Mouse (Mus musculus) MEL (cell line): ENCODE measurements around the gene Myo15b. TPM values are rescaled to one million over a fixed set of nuclear protein-coding genes. Genes with fewer than 3 reads are reported as not detected.

Experiments
- DNase-seq: peaks from one replicate; pipeline ENCODE4 v3.0.0; 2011; ENCODE audit warnings: low read depth, low spot score
- H3K27ac ChIP-seq: 2 replicates; pipeline ENCODE4 v1.5.1; 2012; ENCODE audit warnings: low read depth, mild to moderate bottlenecking, control low read depth, low read length, moderate library complexity; ENCODE audit not compliant: control insufficient read depth
- H3K27me3 ChIP-seq, 2 experiments: fragments of 150-350 bp in 1 of 2; sonication (generic) in 1 of 2; 2 replicates each; pipeline ENCODE4 v1.6.1; 2012; ENCODE audit warnings: low read length in 2 of 2, mild to moderate bottlenecking in 2 of 2, improper control_type of control experiment in 1 of 2, moderate library complexity in 1 of 2; ENCODE audit not compliant: insufficient read depth in 2 of 2, control insufficient read depth in 1 of 2
- H3K36me3 ChIP-seq, 2 experiments: 2 replicates each; pipeline ENCODE4 v1.6.1; 2012 to 2014; ENCODE audit warnings: low read length in 2 of 2, improper control_type of control experiment in 1 of 2, inconsistent platforms in 1 of 2, mild to moderate bottlenecking in 1 of 2; ENCODE audit not compliant: insufficient read depth in 2 of 2, control insufficient read depth in 1 of 2
- H3K4me1 ChIP-seq, 2 experiments: fragments of 150-350 bp in 1 of 2; sonication (generic) in 1 of 2; 2 replicates each; pipeline ENCODE4 v1.6.1; 2012; ENCODE audit warnings: low read length in 2 of 2, improper control_type of control experiment in 1 of 2, mild to moderate bottlenecking in 1 of 2; ENCODE audit not compliant: insufficient read depth in 2 of 2, control insufficient read depth in 1 of 2
- H3K4me3 ChIP-seq, 2 experiments: fragments of 150-350 bp in 1 of 2; sonication (generic) in 1 of 2; 2 replicates each; pipeline ENCODE4 v1.5.1; 2012; ENCODE audit warnings: low read depth in 2 of 2, low read length in 2 of 2, mild to moderate bottlenecking in 2 of 2, moderate library complexity in 2 of 2, control low read depth in 1 of 2, improper control_type of control experiment in 1 of 2; ENCODE audit not compliant: control insufficient read depth in 1 of 2, insufficient read depth in 1 of 2
- H3K79me2 ChIP-seq: 2 replicates; pipeline ENCODE4 v1.6.1; 2012; ENCODE audit warnings: mild to moderate bottlenecking, low read length, moderate library complexity; ENCODE audit not compliant: control insufficient read depth, poor library complexity, insufficient read depth
- H3K9ac ChIP-seq: 2 replicates; pipeline ENCODE4 v1.6.1; 2012; ENCODE audit warnings: low read depth, mild to moderate bottlenecking, control low read depth, low read length, moderate library complexity; ENCODE audit not compliant: control insufficient read depth, poor library complexity, severe bottlenecking
- H3K9me3 ChIP-seq: fragments of 150-350 bp; sonication (generic); replicated peaks from 2 replicates; pipeline ENCODE4 v1.6.1; 2012; ENCODE audit warnings: mild to moderate bottlenecking, low read length, improper control_type of control experiment, moderate library complexity; ENCODE audit not compliant: insufficient read depth
- CHD1 ChIP-seq: IDR thresholded peaks from 2 replicates; pipeline ENCODE4 v1.6.1; 2012; ENCODE audit warnings: low read depth, mild to moderate bottlenecking, inconsistent platforms, low read length, improper control_type of control experiment
- CTCF ChIP-seq, 3 experiments: IDR thresholded peaks in 2 of 3; conservative IDR thresholded peaks in 1 of 3; 2 replicates each; pipeline ENCODE4 v1.5.1; 2011 to 2012; ENCODE audit warnings: low read length in 3 of 3, low read depth in 2 of 3, mild to moderate bottlenecking in 2 of 3, improper control_type of control experiment in 1 of 3, inconsistent platforms in 1 of 3, mixed read lengths in 1 of 3, moderate library complexity in 1 of 3; ENCODE audit not compliant: control insufficient read depth in 1 of 3, insufficient read depth in 1 of 3, poor library complexity in 1 of 3, severe bottlenecking in 1 of 3
- E2F4 ChIP-seq: IDR thresholded peaks from 2 replicates; pipeline ENCODE4 v1.6.1; 2011; ENCODE audit warnings: low read depth, low read length, improper control_type of control experiment, borderline replicate concordance
- ELF1 ChIP-seq: IDR thresholded peaks from 2 replicates; pipeline ENCODE4 v1.6.1; 2014; ENCODE audit warnings: low read depth, mild to moderate bottlenecking, inconsistent platforms, low read length, improper control_type of control experiment, moderate library complexity
- EP300 ChIP-seq, 2 experiments: IDR thresholded peaks; 2 replicates each; pipeline ENCODE4 v1.6.1; 2011; ENCODE audit warnings: improper control_type of control experiment in 2 of 2, low read length in 2 of 2, low read depth in 1 of 2, mild to moderate bottlenecking in 1 of 2
- ETS1 ChIP-seq: IDR thresholded peaks from 2 replicates; pipeline ENCODE4 v1.6.1; 2012; ENCODE audit warnings: low read depth, mild to moderate bottlenecking, inconsistent platforms, low read length, improper control_type of control experiment, moderate library complexity
- GABPA ChIP-seq: IDR thresholded peaks from 2 replicates; pipeline ENCODE4 v1.6.1; 2012; ENCODE audit warnings: low read depth, mild to moderate bottlenecking, inconsistent platforms, low read length, improper control_type of control experiment, moderate library complexity
- GATA1 ChIP-seq: IDR thresholded peaks from 2 replicates; pipeline ENCODE4 v1.6.1; 2011; ENCODE audit warnings: low read depth, low read length, improper control_type of control experiment
- HCFC1 ChIP-seq: IDR thresholded peaks from 2 replicates; pipeline ENCODE4 v1.6.1; 2012; ENCODE audit warnings: low read depth, mild to moderate bottlenecking, inconsistent platforms, low read length, improper control_type of control experiment, moderate library complexity
- JUND ChIP-seq: IDR thresholded peaks from 2 replicates; pipeline ENCODE4 v1.6.1; 2011; ENCODE audit warnings: low read depth, mild to moderate bottlenecking, improper control_type of control experiment, low read length
- MAX ChIP-seq: IDR thresholded peaks from 2 replicates; pipeline ENCODE4 v1.6.1; 2011; ENCODE audit warnings: low read length, improper control_type of control experiment
- MEF2A ChIP-seq: IDR thresholded peaks from 2 replicates; pipeline ENCODE4 v1.6.1; 2014; ENCODE audit warnings: low read depth, mild to moderate bottlenecking, inconsistent platforms, low read length, improper control_type of control experiment; ENCODE audit not compliant: poor library complexity, insufficient replicate concordance, severe bottlenecking; ENCODE audit errors: extremely low read depth
- MXI1 ChIP-seq: IDR thresholded peaks from 2 replicates; pipeline ENCODE4 v1.6.1; 2011; ENCODE audit warnings: mild to moderate bottlenecking, low read depth, low read length, improper control_type of control experiment
- MYB ChIP-seq: IDR thresholded peaks from 2 replicates; pipeline ENCODE4 v1.6.1; 2011; ENCODE audit warnings: mild to moderate bottlenecking, low read depth, low read length, improper control_type of control experiment
- MYC ChIP-seq: IDR thresholded peaks from 2 replicates; pipeline ENCODE4 v1.6.1; 2011; ENCODE audit warnings: low read depth, mild to moderate bottlenecking, low read length, improper control_type of control experiment, moderate library complexity
- NELFE ChIP-seq: IDR thresholded peaks from 2 replicates; pipeline ENCODE4 v1.6.1; 2011; ENCODE audit warnings: low read depth, low read length, improper control_type of control experiment
- POLR2A ChIP-seq, 2 experiments: IDR thresholded peaks; 2 replicates each; pipeline ENCODE4 v1.6.1; 2011 to 2012; ENCODE audit warnings: low read length in 2 of 2, mild to moderate bottlenecking in 2 of 2, control low read depth in 1 of 2, improper control_type of control experiment in 1 of 2, low read depth in 1 of 2, moderate library complexity in 1 of 2; ENCODE audit not compliant: control insufficient read depth in 1 of 2, insufficient read depth in 1 of 2, poor library complexity in 1 of 2
- POLR2AphosphoS2 ChIP-seq: IDR thresholded peaks from 2 replicates; pipeline ENCODE4 v1.6.1; 2011; ENCODE audit warnings: low read length, improper control_type of control experiment
- POLR2AphosphoS5 ChIP-seq: IDR thresholded peaks from 2 replicates; pipeline ENCODE4 v1.6.1; 2012; ENCODE audit warnings: low read depth, borderline replicate concordance, mild to moderate bottlenecking, inconsistent platforms, low read length, moderate library complexity, mixed read lengths
- RAD21 ChIP-seq: IDR thresholded peaks from 2 replicates; pipeline ENCODE4 v1.6.1; 2011; ENCODE audit warnings: mild to moderate bottlenecking, low read depth, low read length, improper control_type of control experiment
- RCOR1 ChIP-seq: IDR thresholded peaks from 2 replicates; pipeline ENCODE4 v1.6.1; 2012; ENCODE audit warnings: low read depth, mild to moderate bottlenecking, inconsistent platforms, low read length, improper control_type of control experiment
- SIN3A ChIP-seq: IDR thresholded peaks from 2 replicates; pipeline ENCODE4 v1.6.1; 2012; ENCODE audit warnings: low read length, improper control_type of control experiment, inconsistent platforms
- SMC3 ChIP-seq: IDR thresholded peaks from 2 replicates; pipeline ENCODE4 v1.6.1; 2011; ENCODE audit warnings: low read depth, low read length, improper control_type of control experiment
- TAL1 ChIP-seq: IDR thresholded peaks from 2 replicates; pipeline ENCODE4 v1.6.1; 2012; ENCODE audit warnings: mild to moderate bottlenecking, inconsistent platforms, low read length, moderate library complexity, mixed read lengths
- TBP ChIP-seq: IDR thresholded peaks from 2 replicates; pipeline ENCODE4 v1.8.0; 2011; ENCODE audit warnings: low read depth, low read length, improper control_type of control experiment
- TCF12 ChIP-seq: IDR thresholded peaks from 2 replicates; pipeline ENCODE4 v1.6.1; 2014; ENCODE audit warnings: low read depth, mild to moderate bottlenecking, inconsistent platforms, low read length, improper control_type of control experiment, moderate library complexity
- USF1 ChIP-seq: IDR thresholded peaks from 2 replicates; pipeline ENCODE4 v1.6.1; 2014; ENCODE audit warnings: low read depth, mild to moderate bottlenecking, inconsistent platforms, low read length, improper control_type of control experiment, moderate library complexity
- ZC3H11A ChIP-seq: IDR thresholded peaks from 2 replicates; pipeline ENCODE4 v1.6.1; 2012; ENCODE audit warnings: low read depth, mild to moderate bottlenecking, inconsistent platforms, low read length, improper control_type of control experiment
- ZNF384 ChIP-seq: IDR thresholded peaks from 2 replicates; pipeline ENCODE4 v1.6.1; 2012; ENCODE audit warnings: low read depth, mild to moderate bottlenecking, inconsistent platforms, low read length, improper control_type of control experiment
- polyA plus RNA-seq, 2 experiments: library from polyadenylated mRNA; stranded (reverse) in 1 of 2; unstranded in 1 of 2; fragments of >175 nt in 1 of 2; fragments of >200 nt in 1 of 2; gene quantifications; 2 replicates each; pipeline versions ENCODE4 v1.2.1 to v1.2.4; 2012; ENCODE audit warnings: low replicate concordance in 2 of 2, low read depth in 1 of 2; ENCODE audit not compliant: insufficient read length in 2 of 2, insufficient read depth in 1 of 2, missing spikeins in 1 of 2
- total RNA-seq: library from RNA; depleted of rRNA; stranded (reverse); fragments of 300-350 nt; gene quantifications from 2 replicates; pipeline ENCODE4 v1.2.3, GENCODE M21; 2012

The Myo15b gene
- total and polyA plus RNA-seq, 3 experiments = 1.5 to 3.2 TPM; not detected in 1

GRCm38 (mm10) chr11:115911134-115911561, 52.9 kb downstream of the Myo15b start:
- Histone ChIP-seq H3K27me3 (no peaks in the 10 kb centered on the region), H3K9me3 (no peaks in the 10 kb centered on the region), H3K27ac (peak overlapping the region; percentile 96), H3K9ac (peak overlapping the region; percentile 58), H3K36me3 (peaks cover 0 to 24% of the 10 kb centered on the region in 2 experiments; a peak in 2 of 4 replicates), H3K4me3 (peak overlapping the region in 1 of 2 experiments; percentile 22; a peak in 1 of 4 replicates), H3K4me1 (peaks cover 0 to 29% of the 10 kb centered on the region in 2 experiments; a peak in 2 of 4 replicates), H3K79me2 (no peaks in the 10 kb centered on the region)
- peak; percentile 98 for DNase-seq
- no peak for TF ChIP-seq SMC3
- peak; percentile 100 for TF ChIP-seq GATA1
- peak; percentile 98 for TF ChIP-seq ETS1
- TF ChIP-seq MYC = no peak
- peak in 1 of 2 experiments; percentile 92; a peak in 2 of 4 replicates for TF ChIP-seq EP300 (IDR thresholded peaks at IDR 0.05; ENCODE audit: low read depth in 1 of 2, low read length in 2 of 2)
- TF ChIP-seq CTCF (IDR thresholded peaks at IDR 0.05 in 2 of 3, conservative IDR thresholded peaks at IDR 0.05 in 1 of 3; ENCODE audit: control insufficient read depth in 1 of 3, insufficient read depth in 1 of 3, low read depth in 2 of 3, low read length in 3 of 3, poor library complexity in 1 of 3, severe bottlenecking in 1 of 3) = no peak
- peak; percentile 58; the same call in 1 of the 2 replicates for TF ChIP-seq POLR2AphosphoS2
- TF ChIP-seq POLR2AphosphoS5 = peak; percentile 62; the same call in 1 of the 2 replicates
- TF ChIP-seq TBP = peak; percentile 81; the same call in 1 of the 2 replicates
- peak in 1 of 2 experiments; percentile 64; a peak in 2 of 4 replicates for TF ChIP-seq POLR2A (IDR thresholded peaks at IDR 0.05; ENCODE audit: control insufficient read depth in 1 of 2, insufficient read depth in 1 of 2, low read depth in 1 of 2, low read length in 2 of 2, poor library complexity in 1 of 2)
- TF ChIP-seq ZNF384 = no peak
- TF ChIP-seq RAD21 = no peak
- peak; percentile 92; the same call in 1 of the 2 replicates for TF ChIP-seq TCF12
- TF ChIP-seq TAL1 = peak; percentile 95
- TF ChIP-seq SIN3A = peak; percentile 73; the same call in 1 of the 2 replicates

- Histone ChIP-seq H3K9me3 (no peaks in the 10 kb centered on the region), H3K79me2 (no peaks in the 10 kb centered on the region), H3K27ac (peak within 1 kb of the TSS; percentile 96), H3K9ac (peak within 1 kb of the TSS; percentile 58), H3K36me3 (peaks cover 0 to 25% of the 10 kb centered on the region in 2 experiments; a peak in 2 of 4 replicates), H3K4me3 (peak within 1 kb of the TSS in 1 of 2 experiments; percentile 22; a peak in 1 of 4 replicates), H3K27me3 (no peaks in the 10 kb centered on the region), H3K4me1 (peaks cover 0 to 35% of the 10 kb centered on the region in 2 experiments; a peak in 2 of 4 replicates)
- peak; percentile 94 for DNase-seq
- TF ChIP-seq E2F4 (no peak), TAL1 (peak; percentile 73), POLR2A (IDR thresholded peaks at IDR 0.05; ENCODE audit: control insufficient read depth in 1 of 2, insufficient read depth in 1 of 2, low read depth in 1 of 2, low read length in 2 of 2, poor library complexity in 1 of 2) (peak in 1 of 2 experiments; percentile 45; a peak in 1 of 4 replicates), TCF12 (peak; percentile 88), SMC3 (no peak), POLR2AphosphoS5 (0 out of 2 replicates have a peak, but pooled peaks have one; percentile 27), RCOR1 (0 out of 2 replicates have a peak, but pooled peaks have one; percentile 40), ZC3H11A (no peak), MEF2A (no peak), CHD1 (no peak), ETS1 (peak; percentile 91), SIN3A (peak; percentile 72; the same call in 1 of the 2 replicates), MYB (no peak), HCFC1 (no peak), ELF1 (0 out of 2 replicates have a peak, but pooled peaks have one; percentile 49), MXI1 (peak; percentile 88), GATA1 (peak; percentile 60), GABPA (no peak), MAX (no peak), JUND (no peak), USF1 (no peak), NELFE (no peak)
Observed at GRCm38 (mm10) chr11:115911632-115912376, 53.6 kb downstream of the Myo15b start, which contains the start of gene Smim6. Smim6 (plus strand) TSS chr11:115912017.
